Mouse (Mus musculus) layer of hippocampus, adult 9-11 months (tissue): ENCODE measurements at regions not wholly inside any gene's neighbourhood (a gene's known extent, or its start where the extent isn't known, plus 50 kb on each side); places are given as distances from the start of the nearest gene placed in this dataset.

Source experiments
- DNase-seq: peaks from one replicate; pipeline ENCODE4 v3.0.0; 2022

DNA sequence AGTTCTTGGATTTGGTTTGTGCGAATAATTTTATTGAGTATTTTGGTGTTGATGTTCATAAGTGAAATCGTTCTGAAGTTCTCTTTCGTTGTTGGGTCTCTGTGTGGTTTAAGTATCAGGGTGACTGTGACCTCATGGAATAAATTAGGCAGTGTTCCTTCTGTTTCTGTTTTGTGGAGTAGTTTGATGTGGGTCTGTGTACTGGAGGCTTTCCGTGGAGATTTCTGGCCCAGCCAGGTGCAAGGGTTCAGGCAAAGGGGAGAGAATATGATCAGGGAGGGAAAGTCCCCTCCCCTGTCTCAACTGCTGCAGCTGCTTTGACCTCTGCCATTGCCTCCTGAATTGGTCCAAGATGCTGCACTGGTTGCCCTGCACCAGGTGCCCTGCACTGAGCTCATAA lies 775.7 kb downstream of the Otol1 start:
- no peak for DNase-seq

DNA sequence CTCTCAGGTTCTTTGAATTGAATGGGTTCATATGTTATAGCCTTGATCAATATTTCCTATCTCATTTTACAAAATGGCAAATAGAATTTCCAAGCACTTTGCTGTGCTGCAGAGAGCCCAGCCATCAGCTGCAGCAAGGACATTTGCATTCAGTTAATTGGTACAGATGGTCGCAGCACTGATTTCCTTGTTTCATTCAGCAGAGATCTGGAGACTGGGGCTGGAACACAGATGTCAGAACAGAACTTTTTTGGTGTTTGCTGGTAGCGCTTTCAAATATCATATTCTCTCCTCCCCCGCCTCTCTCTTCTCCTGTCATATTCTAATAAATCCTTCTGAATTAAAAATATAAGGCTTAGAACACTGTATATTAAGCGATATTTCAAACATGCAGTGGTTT lies 794.8 kb downstream of the Otol1 start:
- peak; percentile 91 for DNase-seq

DNA sequence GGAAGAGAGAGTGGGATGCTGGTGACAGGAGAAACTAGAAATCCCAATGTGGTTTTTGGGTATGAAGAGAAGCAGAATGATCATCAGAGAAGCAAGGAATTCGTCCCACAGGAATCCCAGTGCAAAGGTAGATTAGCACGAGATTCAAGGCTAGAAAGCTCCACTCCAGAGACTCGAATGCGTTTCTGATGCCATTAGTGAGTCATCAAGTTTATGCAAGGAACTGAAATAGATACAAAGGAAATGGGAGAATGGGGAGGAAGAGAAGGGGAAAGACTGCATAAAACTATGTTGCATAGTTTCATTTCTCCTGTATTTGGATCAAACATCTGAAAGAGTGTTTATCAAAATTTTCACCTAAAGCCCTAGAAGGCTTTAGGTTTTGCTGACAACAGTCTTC lies 796.0 kb downstream of the Otol1 start:
- DNase-seq, result no peak

DNA sequence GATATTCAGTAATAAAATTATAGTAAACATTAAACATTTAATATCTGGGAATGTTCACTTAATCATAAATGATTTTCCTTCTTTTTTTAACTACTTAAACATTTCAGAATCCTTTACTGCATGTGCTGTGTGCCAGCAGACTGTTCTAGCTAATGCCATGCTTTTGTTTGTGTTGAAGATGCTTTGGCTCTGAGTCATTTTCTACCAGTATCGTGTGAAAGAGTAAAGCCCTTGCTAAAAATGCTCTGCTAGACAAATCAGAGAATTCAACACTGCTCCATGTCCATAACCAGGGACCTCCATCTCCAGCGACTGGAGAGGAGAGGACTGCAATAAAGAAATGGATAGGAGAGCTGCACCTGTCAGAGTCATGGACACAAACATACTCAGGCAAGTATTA lies 796.5 kb downstream of the Otol1 start:
- peak; percentile 2 for DNase-seq

DNA sequence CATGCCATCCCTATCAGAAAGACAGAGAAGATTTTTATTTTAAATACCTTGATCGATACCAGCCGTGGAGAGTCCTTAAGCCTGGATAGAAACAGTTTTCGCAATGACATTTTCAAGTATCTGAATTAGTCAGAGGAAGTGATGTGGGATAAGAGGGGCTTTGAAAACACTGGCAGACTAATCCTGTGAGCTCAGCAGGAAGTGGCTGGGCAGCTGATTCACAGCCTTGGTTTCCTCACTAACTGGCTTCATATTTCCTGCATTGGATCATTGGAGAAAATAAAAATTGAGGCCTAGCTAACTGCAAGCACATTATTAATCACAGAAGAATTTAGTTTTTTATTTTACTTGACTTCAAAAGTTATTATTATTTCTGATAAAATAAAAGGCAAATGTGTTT lies 799.8 kb downstream of the Otol1 start:
- DNase-seq, result no peak
